Mouse (Mus musculus) brown adipose tissue, adult 24 weeks (tissue): Measurements from ENCODE around the gene Scrn2. TPM values are rescaled to one million over a fixed set of nuclear protein-coding genes. Genes with fewer than 3 reads are reported as not detected.

Experiments used
- H3K27ac ChIP-seq: fragments of 200-500 bp; replicated peaks from 2 replicates; pipeline ENCODE4 v1.5.1; 2012; ENCODE audit warnings: low read depth, mild to moderate bottlenecking, low read length
- H3K4me1 ChIP-seq: fragments of 200-500 bp; 2 replicates; pipeline ENCODE4 v1.6.1; 2012; ENCODE audit warnings: low read length, mixed read lengths; ENCODE audit not compliant: control insufficient read depth, insufficient read depth, insufficient read length
- H3K4me3 ChIP-seq: fragments of 200-500 bp; 2 replicates; pipeline ENCODE4 v1.5.1; 2012; ENCODE audit warnings: low read depth, mild to moderate bottlenecking, low read length, moderate library complexity; ENCODE audit not compliant: insufficient read depth
- polyA plus RNA-seq: library from polyadenylated mRNA; stranded (reverse); fragments of >200 nt; gene quantifications from 2 replicates; pipeline ENCODE4 v1.2.4, GENCODE M21; 2012; ENCODE audit not compliant: missing spikeins, insufficient read depth, insufficient read length

Scrn2 gene
- polyA plus RNA-seq, result 13.1 and 13.4 TPM in 2 replicates

GRCm38 (mm10) chr11:97029686-97030417 is at the start of gene Scrn2:
Gene Scrn2 (plus strand): TSS chr11:97029938.
- peak within 1 kb of the TSS; percentile 81 for H3K4me3 ChIP-seq
- H3K4me1 ChIP-seq, result peaks cover 4% of the 10 kb centered on the region

GRCm38 (mm10) chr11:96980021-96980420 is 49.7 kb upstream of the Scrn2 start:
- Histone ChIP-seq H3K27ac (no peak overlapping the region), H3K4me1 (peaks cover 11% of the 10 kb centered on the region), H3K4me3 (no peak overlapping the region)

More at GRCm38 (mm10) chr11:97029686-97030417, at the start of gene Scrn2:
- peak within 1 kb of the TSS; percentile 77 for H3K27ac ChIP-seq

- H3K27ac ChIP-seq, result no peak overlapping the region
- H3K4me3 ChIP-seq, result no peak overlapping the region
- H3K4me1 ChIP-seq, result 0 out of 2 replicates have a peak, but pooled peaks cover 3% of the 10 kb centered on the region
Observed at GRCm38 (mm10) chr11:96981461-96981860, 48.3 kb upstream of the Scrn2 start.

- no peak overlapping the region for H3K27ac ChIP-seq
- H3K4me3 ChIP-seq, result no peak overlapping the region
- 0 out of 2 replicates have a peak, but pooled peaks cover 3% of the 10 kb centered on the region for H3K4me1 ChIP-seq
Observed at GRCm38 (mm10) chr11:96982355-96982754, 47.4 kb upstream of the Scrn2 start.

GRCm38 (mm10) chr11:96982859-96983258 is 46.9 kb upstream of the Scrn2 start, which contains the start of gene Sp2:
Gene Sp2 (minus strand): TSS chr11:96982959.
- Histone ChIP-seq H3K27ac (no peak within 1 kb of the TSS), H3K4me3 (no peak within 1 kb of the TSS), H3K4me1 (0 out of 2 replicates have a peak, but pooled peaks cover 3% of the 10 kb centered on the region)

GRCm38 (mm10) chr11:96984903-96985302 is 44.8 kb upstream of the Scrn2 start:
- no peak overlapping the region for H3K27ac ChIP-seq
- H3K4me3 ChIP-seq, result no peak overlapping the region
- no peaks in the 10 kb centered on the region; the same call in 1 of the 2 replicates for H3K4me1 ChIP-seq

GRCm38 (mm10) chr11:96986463-96986862 is 43.3 kb upstream of the Scrn2 start:
- H3K4me1 ChIP-seq, result no peaks in the 10 kb centered on the region; the same call in 1 of the 2 replicates
- H3K27ac ChIP-seq, result no peak overlapping the region
- no peak overlapping the region for H3K4me3 ChIP-seq

GRCm38 (mm10) chr11:96987873-96988655 is 41.7 kb upstream of the Scrn2 start:
- no peak overlapping the region for H3K4me3 ChIP-seq
- H3K4me1 ChIP-seq, result peaks cover 4% of the 10 kb centered on the region; the same call in 1 of the 2 replicates
- H3K27ac ChIP-seq, result no peak overlapping the region

GRCm38 (mm10) chr11:96991501-96991900 is 38.2 kb upstream of the Scrn2 start:
- H3K4me3 ChIP-seq, result no peak overlapping the region
- no peak overlapping the region for H3K27ac ChIP-seq
- peaks cover 6% of the 10 kb centered on the region; the same call in 1 of the 2 replicates for H3K4me1 ChIP-seq

- peaks cover 8% of the 10 kb centered on the region; the same call in 1 of the 2 replicates for H3K4me1 ChIP-seq
- H3K4me3 ChIP-seq, result no peak overlapping the region
- H3K27ac ChIP-seq, result no peak overlapping the region; the same call in 1 of the 2 replicates
Observed at GRCm38 (mm10) chr11:96992722-96993311, 36.9 kb upstream of the Scrn2 start.

GRCm38 (mm10) chr11:96995031-96995430 is 34.7 kb upstream of the Scrn2 start:
- Histone ChIP-seq H3K27ac (no peak overlapping the region), H3K4me3 (no peak overlapping the region), H3K4me1 (peaks cover 8% of the 10 kb centered on the region; the same call in 1 of the 2 replicates)

- Histone ChIP-seq H3K4me1 (peaks cover 8% of the 10 kb centered on the region; the same call in 1 of the 2 replicates), H3K4me3 (no peak overlapping the region), H3K27ac (no peak overlapping the region)
Observed at GRCm38 (mm10) chr11:96995836-96996772, 33.6 kb upstream of the Scrn2 start.

- Histone ChIP-seq H3K27ac (no peak overlapping the region), H3K4me1 (peaks cover 8% of the 10 kb centered on the region; the same call in 1 of the 2 replicates), H3K4me3 (peak overlapping the region; percentile 45)
Observed at GRCm38 (mm10) chr11:96996773-96997379, 32.9 kb upstream of the Scrn2 start.
